Mouse (Mus musculus): ENCODE results near the gene Slc3a2. TPM values are rescaled to one million over a fixed set of nuclear protein-coding genes. Genes with fewer than 3 reads are reported as not detected.

The Slc3a2 gene
- total and polyA plus RNA-seq, 3 experiments: 269 to 478 (median 284) TPM

GRCm38 (mm10) chr19:8735389-8736159 lies 12.4 kb upstream of the Slc3a2 start, which contains the start of gene Wdr74:
TSS of gene Wdr74 (plus strand) at chr19:8735827.
- H3K4me3 ChIP-seq (replicated peaks in 1 of 3; ENCODE audit: low read depth in 2 of 3, low read length in 2 of 3, poor library complexity in 1 of 3): peak within 1 kb of the TSS; percentile 68 to 99 (median 99)
- dilution Hi-C loops (cut with MboI; ENCODE audit: extremely low pct_ligation_motif_present, extremely low pct_unique_long_range_greater_than_20kb, low sequenced_read_pairs): no loop called here
- in situ Hi-C loops (cut with MboI; ENCODE audit: low pct_ligation_motif_present, low pct_unique_long_range_greater_than_20kb, low sequenced_read_pairs): loop anchor here (25.0 kb wide), 1 partner anchor 377 kb away; no protein-coding TSS in a partner anchor

GRCm38 (mm10) chr19:8734334-8734733 lies 11.2 kb upstream of the Slc3a2 start:
- Histone ChIP-seq H3K79me2 (replicated peaks; ENCODE audit: control insufficient read depth, extremely low read depth, insufficient read depth, poor library complexity, severe bottlenecking) (peaks cover 21% of the 10 kb centered on the region), H3K27ac (ENCODE audit: insufficient read depth, low read depth) (no peak overlapping the region), H3K4me2 (ENCODE audit: insufficient read depth, low read depth, poor library complexity, severe bottlenecking) (no peak overlapping the region), H3K9ac (ENCODE audit: insufficient read depth, low read depth) (no peak overlapping the region), H3K4me3 (replicated peaks in 1 of 3; ENCODE audit: low read depth in 2 of 3, low read length in 2 of 3, poor library complexity in 1 of 3) (no peak overlapping the region), H3K4me1 (ENCODE audit: control insufficient read depth in 1 of 2, insufficient read depth in 2 of 2) (peaks cover 2 to 24% of the 10 kb centered on the region in 2 experiments; a peak in 2 of 4 replicates), H3K36me3 (replicated peaks in 1 of 2; ENCODE audit: control insufficient read depth in 1 of 2, insufficient read depth in 1 of 2, low read length in 1 of 2) (peaks cover 22 to 25% of the 10 kb centered on the region in 2 experiments), H3K9me3 (replicated peaks; ENCODE audit: low read length) (peaks cover 5% of the 10 kb centered on the region), H3K27me3 (replicated peaks) (no peaks in the 10 kb centered on the region)
- TF ChIP-seq CHD2 (IDR thresholded peaks at IDR 0.05; ENCODE audit: low read length) (no peak), CTCF (conservative IDR thresholded peaks at IDR 0.05 in 1 of 2, IDR thresholded peaks at IDR 0.05 in 1 of 2; ENCODE audit: low read depth in 2 of 2, low read length in 2 of 2) (no peak)
- dilution Hi-C loops (cut with MboI; ENCODE audit: extremely low pct_ligation_motif_present, extremely low pct_unique_long_range_greater_than_20kb, low sequenced_read_pairs): no loop called here
- no peak for DNase-seq (ENCODE audit: extremely low read depth)
- in situ Hi-C loops (cut with MboI; ENCODE audit: low pct_ligation_motif_present, low pct_unique_long_range_greater_than_20kb, low sequenced_read_pairs): loop anchor here (25.0 kb wide), 1 partner anchor 378 kb away; no protein-coding TSS in a partner anchor

More at GRCm38 (mm10) chr19:8735389-8736159, 12.4 kb upstream of the Slc3a2 start, which contains the start of gene Wdr74:
- Histone ChIP-seq H3K4me1 (ENCODE audit: control insufficient read depth in 1 of 2, insufficient read depth in 2 of 2) (peaks cover 4 to 28% of the 10 kb centered on the region in 2 experiments; a peak in 2 of 4 replicates), H3K9ac (ENCODE audit: insufficient read depth, low read depth) (peak within 1 kb of the TSS; percentile 91), H3K27me3 (replicated peaks) (no peaks in the 10 kb centered on the region), H3K27ac (ENCODE audit: insufficient read depth, low read depth) (peak within 1 kb of the TSS; percentile 58), H3K4me2 (ENCODE audit: insufficient read depth, low read depth, poor library complexity, severe bottlenecking) (peak within 1 kb of the TSS; percentile 95), H3K36me3 (replicated peaks in 1 of 2; ENCODE audit: control insufficient read depth in 1 of 2, insufficient read depth in 1 of 2, low read length in 1 of 2) (peaks cover 31 to 37% of the 10 kb centered on the region in 2 experiments), H3K9me3 (replicated peaks; ENCODE audit: low read length) (peaks cover 5% of the 10 kb centered on the region), H3K79me2 (replicated peaks; ENCODE audit: control insufficient read depth, extremely low read depth, insufficient read depth, poor library complexity, severe bottlenecking) (peaks cover 21% of the 10 kb centered on the region)
- peak; percentile 88 for DNase-seq (ENCODE audit: extremely low read depth)
- peak; percentile 96 for TF ChIP-seq ELF1 (IDR thresholded peaks at IDR 0.05; ENCODE audit: low read depth, low read length)
- TF ChIP-seq PAX5 (IDR thresholded peaks at IDR 0.05; ENCODE audit: low read length): no peak
- no peak for TF ChIP-seq ZKSCAN1 (IDR thresholded peaks at IDR 0.05; ENCODE audit: borderline replicate concordance, low read depth, low read length)
- no peak; the same call in 1 of the 2 replicates for TF ChIP-seq MAZ (IDR thresholded peaks at IDR 0.05; ENCODE audit: low read depth, low read length)
- no peak for TF ChIP-seq JUN (IDR thresholded peaks at IDR 0.05; ENCODE audit: insufficient read depth, low read depth, low read length)
- TF ChIP-seq RCOR1 (conservative IDR thresholded peaks at IDR 0.05; ENCODE audit: low read depth, low read length): peak; percentile 41; the same call in 1 of the 2 replicates
- peak; percentile 87 for TF ChIP-seq POLR2AphosphoS2 (IDR thresholded peaks at IDR 0.05; ENCODE audit: low read depth, low read length)
- TF ChIP-seq KAT2A (IDR thresholded peaks at IDR 0.05; ENCODE audit: insufficient replicate concordance, low read length): peak; percentile 86; the same call in 1 of the 2 replicates
- TF ChIP-seq CHD1 (IDR thresholded peaks at IDR 0.05; ENCODE audit: low read depth, low read length): peak; percentile 87; the same call in 1 of the 2 replicates
- peak; percentile 98 for TF ChIP-seq NELFE (IDR thresholded peaks at IDR 0.05; ENCODE audit: low read depth, low read length)
- TF ChIP-seq SIN3A (IDR thresholded peaks at IDR 0.05; ENCODE audit: low read length): peak; percentile 99
- peak; percentile 95 for TF ChIP-seq ZMIZ1 (IDR thresholded peaks at IDR 0.05; ENCODE audit: low read depth, low read length)
- no peak for TF ChIP-seq ZNF384 (IDR thresholded peaks at IDR 0.05; ENCODE audit: low read depth, low read length)
- TF ChIP-seq HCFC1 (IDR thresholded peaks at IDR 0.05; ENCODE audit: low read depth, low read length): peak; percentile 96
- TF ChIP-seq CHD2 (IDR thresholded peaks at IDR 0.05; ENCODE audit: low read length): 0 out of 2 replicates have a peak, but pooled peaks have one; percentile 22
- TF ChIP-seq EP300 (IDR thresholded peaks at IDR 0.05; ENCODE audit: low read length): no peak
- no peak; the same call in 1 of the 2 replicates for TF ChIP-seq BHLHE40 (IDR thresholded peaks at IDR 0.05; ENCODE audit: low read depth, low read length)
- peak; percentile 99 for TF ChIP-seq MXI1 (IDR thresholded peaks at IDR 0.05; ENCODE audit: low read depth, low read length)
- peak; percentile 95 for TF ChIP-seq POLR2A (IDR thresholded peaks at IDR 0.05; ENCODE audit: low read depth, low read length)
- TF ChIP-seq TBP (conservative IDR thresholded peaks at IDR 0.05; ENCODE audit: low read depth, low read length): peak; percentile 85
- no peak for TF ChIP-seq USF1 (IDR thresholded peaks at IDR 0.05; ENCODE audit: low read depth, low read length)
- TF ChIP-seq USF2 (conservative IDR thresholded peaks at IDR 0.05; ENCODE audit: low read depth, low read length): no peak
- peak; percentile 96 for TF ChIP-seq MAX (IDR thresholded peaks at IDR 0.05; ENCODE audit: low read length)
- TF ChIP-seq MAFK (IDR thresholded peaks at IDR 0.05; ENCODE audit: insufficient replicate concordance, low read length): no peak
- TF ChIP-seq NRF1 (IDR thresholded peaks at IDR 0.05; ENCODE audit: low read depth, low read length): peak; percentile 59
- no peak for TF ChIP-seq SMC3 (IDR thresholded peaks at IDR 0.05; ENCODE audit: low read depth, low read length)
- peak; percentile 97 for TF ChIP-seq MYC (IDR thresholded peaks at IDR 0.05; ENCODE audit: low read depth, low read length)
- no peak; the same call in 1 of the 2 replicates for TF ChIP-seq ETS1 (conservative IDR thresholded peaks at IDR 0.05; ENCODE audit: low read depth, low read length)
- TF ChIP-seq GABPA (IDR thresholded peaks at IDR 0.05; ENCODE audit: insufficient replicate concordance, low read depth, low read length): peak; percentile 39; the same call in 1 of the 2 replicates
- no peak for TF ChIP-seq UBTF (IDR thresholded peaks at IDR 0.05; ENCODE audit: low read depth, low read length)
- peak; percentile 94 for TF ChIP-seq TCF12 (IDR thresholded peaks at IDR 0.05; ENCODE audit: low read depth, low read length)
- TF ChIP-seq RAD21 (IDR thresholded peaks at IDR 0.05; ENCODE audit: low read depth, low read length): no peak
- peak; percentile 67; the same call in 1 of the 2 replicates for TF ChIP-seq MEF2A (IDR thresholded peaks at IDR 0.05; ENCODE audit: borderline replicate concordance, low read depth, low read length)
- no peak for TF ChIP-seq CTCF (conservative IDR thresholded peaks at IDR 0.05 in 1 of 2, IDR thresholded peaks at IDR 0.05 in 1 of 2; ENCODE audit: low read depth in 2 of 2, low read length in 2 of 2)
- no peak for TF ChIP-seq E2F4 (IDR thresholded peaks at IDR 0.05; ENCODE audit: insufficient replicate concordance, low read depth, low read length)
- TF ChIP-seq IRF4 (IDR thresholded peaks at IDR 0.05; ENCODE audit: low read depth, low read length): peak; percentile 62
- 0 out of 2 replicates have a peak, but pooled peaks have one; percentile 19 for TF ChIP-seq JUND (conservative IDR thresholded peaks at IDR 0.05; ENCODE audit: low read depth, low read length)
- no peak for TF ChIP-seq ZC3H11A (IDR thresholded peaks at IDR 0.05; ENCODE audit: low read depth, low read length)

Measured in CH12.LX (cell line).